Mouse (Mus musculus) CH12.LX (cell line): Measurements from ENCODE around the gene Defb43. TPM values are rescaled to one million over a fixed set of nuclear protein-coding genes. Genes with fewer than 3 reads are reported as not detected.

Experiments used
- DNase-seq: peaks from one replicate; pipeline ENCODE4 v3.0.0-alpha.2; 2013; ENCODE audit errors: extremely low read depth
- H3K27ac ChIP-seq: 2 replicates; pipeline ENCODE4 v1.5.1; 2012; ENCODE audit warnings: low read depth, mild to moderate bottlenecking, control low read depth, moderate library complexity; ENCODE audit not compliant: insufficient read depth
- H3K27me3 ChIP-seq: replicated peaks from 2 replicates; pipeline ENCODE3; 2012; ENCODE audit warnings: inconsistent platforms
- H3K36me3 ChIP-seq, 2 experiments: replicated peaks in 1 of 2; 2 replicates each; pipeline versions ENCODE3 to v1.6.1; 2012; ENCODE audit warnings: inconsistent platforms in 1 of 2, low read length in 1 of 2, mild to moderate bottlenecking in 1 of 2, mixed read lengths in 1 of 2, moderate library complexity in 1 of 2; ENCODE audit not compliant: control insufficient read depth in 1 of 2, insufficient read depth in 1 of 2
- H3K4me1 ChIP-seq, 2 experiments: 2 replicates each; pipeline ENCODE4 v1.6.1; 2012; ENCODE audit warnings: inconsistent platforms in 1 of 2, moderate library complexity in 1 of 2; ENCODE audit not compliant: insufficient read depth in 2 of 2, control insufficient read depth in 1 of 2
- H3K4me2 ChIP-seq: 2 replicates; pipeline ENCODE4 v1.6.1; 2012; ENCODE audit warnings: low read depth, mild to moderate bottlenecking, control low read depth; ENCODE audit not compliant: poor library complexity, insufficient read depth, severe bottlenecking
- H3K4me3 ChIP-seq, 3 experiments: fragments of 150-350 bp in 1 of 3; sonication (generic) in 1 of 3; replicated peaks in 1 of 3; 2 replicates each; pipeline versions ENCODE3 to v1.5.1; 2011 to 2012; ENCODE audit warnings: low read depth in 2 of 3, low read length in 2 of 3, mild to moderate bottlenecking in 2 of 3, moderate library complexity in 2 of 3, control low read depth in 1 of 3, improper control_type of control experiment in 1 of 3, inconsistent platforms in 1 of 3, mixed read lengths in 1 of 3; ENCODE audit not compliant: poor library complexity in 1 of 3
- H3K79me2 ChIP-seq: replicated peaks from 2 replicates; pipeline ENCODE4 v1.6.1; 2012; ENCODE audit warnings: mild to moderate bottlenecking, moderate library complexity; ENCODE audit not compliant: control insufficient read depth, poor library complexity, insufficient read depth, severe bottlenecking; ENCODE audit errors: extremely low read depth
- H3K9ac ChIP-seq: 2 replicates; pipeline ENCODE4 v1.6.1; 2012; ENCODE audit warnings: low read depth, mild to moderate bottlenecking, control low read depth, moderate library complexity; ENCODE audit not compliant: insufficient read depth
- H3K9me3 ChIP-seq: replicated peaks from 2 replicates; pipeline ENCODE3; 2012; ENCODE audit warnings: low read length, inconsistent platforms, mixed read lengths
- BHLHE40 ChIP-seq: IDR thresholded peaks from 2 replicates; pipeline ENCODE4 v1.6.1; 2011; ENCODE audit warnings: mild to moderate bottlenecking, low read depth, low read length, improper control_type of control experiment
- CHD1 ChIP-seq: IDR thresholded peaks from 2 replicates; pipeline ENCODE4 v1.6.1; 2012; ENCODE audit warnings: low read depth, low read length, improper control_type of control experiment, inconsistent platforms
- CTCF ChIP-seq, 2 experiments: IDR thresholded peaks in 1 of 2; conservative IDR thresholded peaks in 1 of 2; 2 replicates each; pipeline ENCODE4 v1.5.1; 2011 to 2012; ENCODE audit warnings: low read depth in 2 of 2, low read length in 2 of 2, improper control_type of control experiment in 1 of 2, inconsistent platforms in 1 of 2, mild to moderate bottlenecking in 1 of 2, moderate library complexity in 1 of 2
- ELF1 ChIP-seq: IDR thresholded peaks from 2 replicates; pipeline ENCODE4 v1.6.1; 2014; ENCODE audit warnings: low read depth, mild to moderate bottlenecking, inconsistent platforms, low read length, improper control_type of control experiment
- GABPA ChIP-seq: IDR thresholded peaks from 2 replicates; pipeline ENCODE4 v1.6.1; 2012; ENCODE audit warnings: low read depth, low read length, improper control_type of control experiment, inconsistent platforms; ENCODE audit not compliant: insufficient replicate concordance
- HCFC1 ChIP-seq: IDR thresholded peaks from 2 replicates; pipeline ENCODE4 v1.6.1; 2012; ENCODE audit warnings: low read depth, mild to moderate bottlenecking, inconsistent platforms, low read length, improper control_type of control experiment
- MAFK ChIP-seq: IDR thresholded peaks from 2 replicates; pipeline ENCODE4 v1.6.1; 2011; ENCODE audit warnings: low read length, improper control_type of control experiment; ENCODE audit not compliant: insufficient replicate concordance
- MAZ ChIP-seq: IDR thresholded peaks from 2 replicates; pipeline ENCODE4 v1.6.1; 2012; ENCODE audit warnings: low read depth, mild to moderate bottlenecking, inconsistent platforms, low read length, improper control_type of control experiment, moderate library complexity
- MEF2A ChIP-seq: IDR thresholded peaks from 2 replicates; pipeline ENCODE4 v1.6.1; 2014; ENCODE audit warnings: low read depth, mild to moderate bottlenecking, inconsistent platforms, low read length, improper control_type of control experiment, borderline replicate concordance
- MXI1 ChIP-seq: IDR thresholded peaks from 2 replicates; pipeline ENCODE4 v1.6.1; 2011; ENCODE audit warnings: mild to moderate bottlenecking, low read depth, low read length, improper control_type of control experiment
- NELFE ChIP-seq: IDR thresholded peaks from 2 replicates; pipeline ENCODE4 v1.6.1; 2011; ENCODE audit warnings: low read depth, low read length, improper control_type of control experiment
- POLR2A ChIP-seq: IDR thresholded peaks from 2 replicates; pipeline ENCODE4 v1.6.1; 2011; ENCODE audit warnings: low read depth, mild to moderate bottlenecking, improper control_type of control experiment, low read length
- POLR2AphosphoS2 ChIP-seq: IDR thresholded peaks from 2 replicates; pipeline ENCODE4 v1.6.1; 2011; ENCODE audit warnings: low read depth, low read length, improper control_type of control experiment
- RAD21 ChIP-seq: IDR thresholded peaks from 2 replicates; pipeline ENCODE4 v1.6.1; 2011; ENCODE audit warnings: low read depth, mild to moderate bottlenecking, low read length, improper control_type of control experiment, moderate library complexity
- SIN3A ChIP-seq: IDR thresholded peaks from 2 replicates; pipeline ENCODE4 v1.6.1; 2012; ENCODE audit warnings: low read length, improper control_type of control experiment, inconsistent platforms
- SMC3 ChIP-seq: IDR thresholded peaks from 2 replicates; pipeline ENCODE4 v1.6.1; 2011; ENCODE audit warnings: low read depth, low read length, improper control_type of control experiment
- TCF12 ChIP-seq: IDR thresholded peaks from 2 replicates; pipeline ENCODE4 v1.6.1; 2014; ENCODE audit warnings: low read depth, mild to moderate bottlenecking, inconsistent platforms, low read length, improper control_type of control experiment
- USF1 ChIP-seq: IDR thresholded peaks from 2 replicates; pipeline ENCODE4 v1.6.1; 2014; ENCODE audit warnings: low read depth, mild to moderate bottlenecking, inconsistent platforms, low read length, improper control_type of control experiment
- USF2 ChIP-seq: conservative IDR thresholded peaks from 2 replicates; pipeline ENCODE4 v1.6.1; 2011; ENCODE audit warnings: low read depth, low read length, improper control_type of control experiment
- ZC3H11A ChIP-seq: IDR thresholded peaks from 2 replicates; pipeline ENCODE4 v1.6.1; 2012; ENCODE audit warnings: low read depth, mild to moderate bottlenecking, inconsistent platforms, low read length, improper control_type of control experiment
- ZMIZ1 ChIP-seq: IDR thresholded peaks from 2 replicates; pipeline ENCODE4 v1.6.1; 2012; ENCODE audit warnings: low read depth, mild to moderate bottlenecking, inconsistent platforms, low read length, improper control_type of control experiment
- ZNF384 ChIP-seq: IDR thresholded peaks from 2 replicates; pipeline ENCODE4 v1.6.1; 2012; ENCODE audit warnings: low read depth, low read length, improper control_type of control experiment, inconsistent platforms
- dilution Hi-C: fragments of 300-500 bp; cut with MboI; formaldehyde crosslinking; loops from 2 replicates; pipeline ENCODE4 v1.14.3; 2020; ENCODE audit warnings: low sequenced_read_pairs; ENCODE audit not compliant: extremely low pct_unique_long_range_greater_than_20kb, extremely low pct_ligation_motif_present
- in situ Hi-C: fragments of 300-500 bp; cut with MboI; formaldehyde crosslinking; loops from 3 replicates; pipeline ENCODE4 v1.14.3; 2019; ENCODE audit warnings: low sequenced_read_pairs, low pct_ligation_motif_present, low pct_unique_long_range_greater_than_20kb, mixed read lengths
- polyA plus RNA-seq: library from polyadenylated mRNA; unstranded; fragments of >175 nt; gene quantifications from 2 replicates; pipeline ENCODE4 v1.2.1, GENCODE M21; 2012; ENCODE audit warnings: low read depth; ENCODE audit not compliant: insufficient read length
- total RNA-seq, 2 experiments: library from RNA; depleted of rRNA; stranded (reverse); fragments of 300-350 nt in 1 of 2; fragments of >200 nt in 1 of 2; gene quantifications; 2 replicates each; pipeline ENCODE4 v1.2.3; 2012 to 2014

Gene Defb43
- total and polyA plus RNA-seq, 3 experiments, result not detected

DNA sequence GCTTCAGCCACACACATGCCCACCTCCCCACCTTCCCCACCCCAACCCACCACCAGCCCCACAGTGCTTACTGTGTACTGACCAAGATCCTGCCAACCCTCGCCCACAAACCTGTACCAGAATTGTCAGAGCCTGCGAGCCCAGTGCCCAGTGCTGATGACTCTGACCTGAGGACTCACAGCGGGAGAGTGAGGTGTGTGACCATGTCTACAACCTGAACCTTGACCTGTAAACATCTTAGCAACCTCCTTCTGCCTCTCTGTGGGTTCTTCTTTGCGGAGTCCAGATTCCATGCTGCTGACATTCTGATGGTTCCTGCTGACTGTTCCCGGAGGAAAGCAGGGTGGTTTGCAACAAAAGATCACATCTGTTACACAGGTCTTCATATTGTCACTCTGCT lies 53.8 kb downstream of the Defb43 start:
- peaks cover 3% of the 10 kb centered on the region for H3K9me3 ChIP-seq

DNA sequence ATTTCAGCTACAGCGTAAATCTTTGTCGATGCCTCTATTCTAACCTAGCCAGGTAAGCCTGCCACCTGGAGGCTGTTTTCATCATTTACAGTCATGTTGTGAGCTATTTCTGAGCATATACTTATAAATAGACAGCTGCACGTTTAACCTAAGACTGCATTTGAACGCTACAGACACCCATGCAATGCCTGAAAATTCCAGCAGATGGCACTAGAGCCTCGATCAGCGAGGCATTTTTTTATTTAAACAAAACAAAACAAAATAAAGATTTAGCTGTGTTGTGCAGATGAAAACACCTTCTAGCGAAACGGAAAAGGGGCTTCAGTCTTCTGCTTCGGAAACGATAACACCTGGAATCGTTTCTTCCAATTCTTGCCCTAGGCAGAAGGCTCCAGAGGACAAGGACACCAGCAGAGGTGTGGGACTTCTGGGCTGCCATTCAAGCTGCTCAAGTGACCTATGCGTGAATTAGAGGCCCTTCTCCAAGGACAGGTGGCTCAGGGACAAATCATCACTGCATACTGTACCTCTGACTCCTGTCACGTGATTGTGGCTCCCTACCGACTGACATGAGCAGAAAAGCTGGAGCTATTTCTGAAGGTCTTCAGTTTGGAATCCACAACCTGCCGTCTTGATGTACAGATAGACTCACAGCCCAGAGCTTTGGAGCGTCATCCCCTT lies 55.2 kb downstream of the Defb43 start:
- Histone ChIP-seq H3K9ac (no peak overlapping the region), H3K4me2 (no peak overlapping the region), H3K9me3 (peaks cover 3% of the 10 kb centered on the region), H3K36me3 (no peaks in the 10 kb centered on the region), H3K4me3 (no peak overlapping the region), H3K79me2 (no peaks in the 10 kb centered on the region), H3K27me3 (peaks cover 30% of the 10 kb centered on the region), H3K27ac (no peak overlapping the region), H3K4me1 (peaks cover 0 to 4% of the 10 kb centered on the region in 2 experiments; a peak in 2 of 4 replicates)
- dilution Hi-C loops, result no loop called here
- TF ChIP-seq ZC3H11A, result peak; percentile 16; the same call in 1 of the 2 replicates
- TF ChIP-seq USF1, result 0 out of 2 replicates have a peak, but pooled peaks have one; percentile 3
- no peak for TF ChIP-seq ELF1
- peak; percentile 56 for TF ChIP-seq BHLHE40
- peak; percentile 75 for TF ChIP-seq ZNF384
- peak; percentile 39; the same call in 1 of the 2 replicates for TF ChIP-seq MEF2A
- TF ChIP-seq NELFE, result no peak
- peak; percentile 92 to 98 for TF ChIP-seq CTCF (conservative IDR thresholded peaks at IDR 0.05 in 1 of 2, IDR thresholded peaks at IDR 0.05 in 1 of 2; ENCODE audit: low read depth in 2 of 2, low read length in 2 of 2)
- no peak for TF ChIP-seq USF2
- TF ChIP-seq MAFK, result no peak
- peak; percentile 73 for TF ChIP-seq SMC3
- TF ChIP-seq MXI1, result no peak
- no peak for TF ChIP-seq SIN3A
- no peak for TF ChIP-seq HCFC1
- TF ChIP-seq POLR2AphosphoS2, result no peak
- TF ChIP-seq RAD21, result peak; percentile 87
- TF ChIP-seq ZMIZ1, result no peak
- no peak for TF ChIP-seq POLR2A
- in situ Hi-C loops, result no loop called here
- DNase-seq, result peak; percentile 60

More for the DNA sequence above, 53.8 kb downstream of the Defb43 start:
- in situ Hi-C loops (no loop called here), dilution Hi-C loops (no loop called here)
- Histone ChIP-seq H3K4me3 (no peak overlapping the region), H3K27ac (no peak overlapping the region), H3K4me2 (no peak overlapping the region), H3K9ac (no peak overlapping the region), H3K36me3 (no peaks in the 10 kb centered on the region), H3K79me2 (no peaks in the 10 kb centered on the region), H3K27me3 (peaks cover 21% of the 10 kb centered on the region), H3K4me1 (peaks cover 0 to 4% of the 10 kb centered on the region in 2 experiments; a peak in 2 of 4 replicates)
- TF ChIP-seq USF2 (no peak), TCF12 (no peak), NELFE (no peak), SMC3 (no peak), CTCF (conservative IDR thresholded peaks at IDR 0.05 in 1 of 2, IDR thresholded peaks at IDR 0.05 in 1 of 2; ENCODE audit: low read depth in 2 of 2, low read length in 2 of 2) (no peak), GABPA (no peak), ZC3H11A (no peak), CHD1 (no peak), ZMIZ1 (no peak), MAZ (no peak), MAFK (no peak)
- no peak for DNase-seq
